Mouse (Mus musculus) liver, postnatal 0 days (tissue): Measurements from ENCODE around the gene Kctd21. TPM values are rescaled to one million over a fixed set of nuclear protein-coding genes. Genes with fewer than 3 reads are reported as not detected.

Experiments used
- ATAC-seq: fragments of 200-750 bp; cut with Nextera tagmentation; 2 replicates; pipeline ENCODE4 v1.8.0; 2017; ENCODE audit warnings: mild to moderate bottlenecking, moderate library complexity
- DNase-seq: peaks from one replicate; pipeline ENCODE4 v3.0.0-alpha.2; 2016
- H3K27ac ChIP-seq: fragments of 300-500 bp; sonication (generic); 2 replicates; pipeline ENCODE4 v1.5.1; 2014; ENCODE audit warnings: antibody characterized with exemption, moderate library complexity, mild to moderate bottlenecking, low read depth
- H3K27me3 ChIP-seq: fragments of 300-500 bp; sonication (generic); 2 replicates; pipeline ENCODE4 v1.6.1; 2014; ENCODE audit warnings: low read length, control low read depth, mixed read lengths; ENCODE audit not compliant: insufficient read depth
- H3K36me3 ChIP-seq: fragments of 300-500 bp; sonication (generic); replicated peaks from 2 replicates; pipeline ENCODE4 v1.6.1; 2014; ENCODE audit warnings: mild to moderate bottlenecking, control low read depth, low read length, moderate library complexity, mixed read lengths; ENCODE audit not compliant: insufficient read depth
- H3K4me1 ChIP-seq: fragments of 300-500 bp; sonication (generic); 2 replicates; pipeline ENCODE4 v1.6.1; 2014; ENCODE audit warnings: antibody characterized with exemption, mild to moderate bottlenecking, control low read depth; ENCODE audit not compliant: insufficient read depth
- H3K4me2 ChIP-seq: fragments of 300-500 bp; sonication (generic); 2 replicates; pipeline ENCODE4 v1.6.1; 2014; ENCODE audit warnings: low read depth, mild to moderate bottlenecking, low read length, moderate library complexity, mixed read lengths
- H3K4me3 ChIP-seq: fragments of 300-500 bp; sonication (generic); 2 replicates; pipeline ENCODE4 v1.5.1; 2014; ENCODE audit warnings: low read depth, low read length
- H3K9ac ChIP-seq: fragments of 300-500 bp; sonication (generic); replicated peaks from 2 replicates; pipeline ENCODE4 v1.6.1; 2014; ENCODE audit warnings: mild to moderate bottlenecking, moderate library complexity
- H3K9me3 ChIP-seq: fragments of 300-500 bp; sonication (generic); 2 replicates; pipeline ENCODE4 v1.6.1; 2016; ENCODE audit warnings: mild to moderate bottlenecking, control low read depth, low read length, mixed read lengths
- CTCF ChIP-seq: sonication (generic); IDR thresholded peaks from 2 replicates; pipeline ENCODE4 v1.5.1; 2016; ENCODE audit warnings: antibody characterized with exemption, low read depth
- EP300 ChIP-seq: IDR thresholded peaks from 2 replicates; pipeline ENCODE4 v1.6.1; 2016; ENCODE audit warnings: antibody characterized with exemption, low read depth, mild to moderate bottlenecking
- WGBS: fragments of 180-500 bp; shearing (Covaris S2); extraction: QIAGEN DNeasy Blood & Tissue Kit; methylation state at CpG from one replicate; pipeline ENCODE4 v1.1.7; 2014; ENCODE audit not compliant: insufficient replicate concordance; 5-methylcytosine and 5-hydroxymethylcytosine counted together
- polyA plus RNA-seq: library from polyadenylated mRNA; unstranded; fragments of >200 nt; fragmentation: Nextera tagmentation; extraction: Ambion mirVana; gene quantifications from 2 replicates; pipeline ENCODE4 v1.2.1, GENCODE M21; 2015

The Kctd21 gene
- polyA plus RNA-seq, 1 experiment from 2014 or later = 1.1 TPM

DNA sequence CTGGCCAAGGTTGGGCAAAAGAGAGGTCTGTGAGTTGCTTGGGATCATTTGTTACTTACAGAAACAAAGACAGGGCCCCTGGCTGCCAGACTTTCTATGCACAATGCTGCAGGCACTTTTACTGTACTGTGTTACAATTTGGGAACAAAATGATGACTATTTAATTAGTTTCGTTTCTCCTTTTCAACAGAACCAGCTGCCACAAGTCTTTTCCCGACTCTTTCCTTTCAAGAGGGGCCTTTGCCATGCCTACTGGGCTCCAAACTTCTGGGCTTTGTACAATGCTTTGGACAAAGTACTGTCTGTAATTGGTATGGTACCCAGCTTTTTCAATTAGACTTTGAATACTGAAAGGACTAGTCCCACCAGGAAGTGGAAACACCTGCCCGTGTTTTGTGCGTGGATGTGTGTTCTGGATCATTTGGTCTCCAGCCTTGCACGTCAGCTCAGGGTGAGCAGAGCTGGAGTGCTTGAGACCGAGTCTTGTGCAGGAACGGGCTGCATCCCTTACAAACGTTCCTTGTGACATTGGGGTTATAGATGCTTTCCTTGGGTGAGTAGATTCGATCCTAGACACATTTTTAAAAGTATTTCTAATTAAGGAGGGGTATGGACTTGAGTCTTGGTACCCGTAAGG, 51.5 kb downstream of the Kctd21 start:
- 84% methylated on average over 10 of the region's 10 CpGs for WGBS
- H3K9me3 ChIP-seq = no peaks in the 10 kb centered on the region
- H3K27me3 ChIP-seq = no peaks in the 10 kb centered on the region
- no peak for DNase-seq
- H3K36me3 ChIP-seq = peaks cover 73% of the 10 kb centered on the region
- no peak overlapping the region for H3K27ac ChIP-seq
- TF ChIP-seq CTCF (no peak), EP300 (no peak)
- no peak for ATAC-seq
- H3K4me1 ChIP-seq = no peaks in the 10 kb centered on the region
- no peak overlapping the region for H3K9ac ChIP-seq
- H3K4me3 ChIP-seq = no peak overlapping the region
- H3K4me2 ChIP-seq = no peak overlapping the region

GRCm38 (mm10) chr7:97386106-97386805, 54.1 kb downstream of the Kctd21 start:
- Histone ChIP-seq H3K9me3 (no peaks in the 10 kb centered on the region), H3K9ac (no peak overlapping the region), H3K4me3 (no peak overlapping the region), H3K4me1 (no peaks in the 10 kb centered on the region), H3K27ac (no peak overlapping the region), H3K4me2 (no peak overlapping the region), H3K36me3 (peaks cover 77% of the 10 kb centered on the region), H3K27me3 (no peaks in the 10 kb centered on the region)
- 86% methylated on average over 7 of the region's 7 CpGs for WGBS
- no peak for TF ChIP-seq EP300
- TF ChIP-seq CTCF = no peak
- DNase-seq (no peak), ATAC-seq (no peak)

- Histone ChIP-seq H3K4me1 (no peaks in the 10 kb centered on the region), H3K27me3 (no peaks in the 10 kb centered on the region), H3K27ac (no peak overlapping the region), H3K4me2 (no peak overlapping the region), H3K9ac (no peak overlapping the region), H3K9me3 (no peaks in the 10 kb centered on the region), H3K36me3 (peaks cover 77% of the 10 kb centered on the region), H3K4me3 (no peak overlapping the region)
- 77% methylated on average over 5 of the region's 5 CpGs for WGBS
- ATAC-seq (no peak), DNase-seq (no peak)
- TF ChIP-seq CTCF (no peak), EP300 (no peak)
These were observed 54.8 kb downstream of the Kctd21 start for GRCm38 (mm10) chr7:97386806-97387370.

- no peak overlapping the region for H3K4me2 ChIP-seq
- no peak overlapping the region for H3K27ac ChIP-seq
- no peak for TF ChIP-seq EP300
- no peak for TF ChIP-seq CTCF
- WGBS = 78% methylated on average over 8 of the region's 8 CpGs
- DNase-seq (no peak), ATAC-seq (no peak)
- no peaks in the 10 kb centered on the region for H3K4me1 ChIP-seq
- H3K36me3 ChIP-seq = peaks cover 72% of the 10 kb centered on the region
- H3K4me3 ChIP-seq = no peak overlapping the region
- H3K27me3 ChIP-seq = no peaks in the 10 kb centered on the region
- no peaks in the 10 kb centered on the region for H3K9me3 ChIP-seq
- no peak overlapping the region for H3K9ac ChIP-seq
These were observed 55.5 kb downstream of the Kctd21 start for GRCm38 (mm10) chr7:97387561-97388147.

DNA sequence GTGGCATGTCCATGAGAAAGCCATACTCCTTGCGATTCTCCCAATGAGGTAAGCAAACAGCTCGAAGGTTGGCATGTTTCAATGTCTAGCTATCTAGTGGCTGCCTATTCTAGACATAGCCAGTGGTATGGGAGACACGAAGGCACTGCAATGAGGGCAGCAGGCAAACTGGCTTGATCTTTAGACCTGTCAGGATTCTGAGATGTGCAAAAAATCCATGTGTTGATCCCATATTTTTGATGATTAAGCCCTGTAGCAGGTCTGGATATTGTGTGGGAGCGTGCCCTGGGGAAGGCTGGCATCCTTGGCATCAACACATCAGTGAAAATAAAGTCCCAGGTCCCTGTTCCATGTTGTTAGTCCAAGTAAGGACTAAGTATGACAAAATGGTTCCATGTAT, 56.4 kb downstream of the Kctd21 start:
- no peaks in the 10 kb centered on the region for H3K27me3 ChIP-seq
- ATAC-seq (no peak), DNase-seq (no peak)
- H3K4me2 ChIP-seq = no peak overlapping the region
- H3K4me1 ChIP-seq = no peaks in the 10 kb centered on the region
- no peak overlapping the region for H3K4me3 ChIP-seq
- no peak overlapping the region for H3K9ac ChIP-seq
- H3K36me3 ChIP-seq = peaks cover 64% of the 10 kb centered on the region
- WGBS = 86% methylated on average over 4 of the region's 4 CpGs
- H3K9me3 ChIP-seq = no peaks in the 10 kb centered on the region
- H3K27ac ChIP-seq = no peak overlapping the region
- TF ChIP-seq CTCF = no peak
- TF ChIP-seq EP300 = no peak

- WGBS = 83% methylated on average over 13 of the region's 13 CpGs
- no peak overlapping the region for H3K4me2 ChIP-seq
- no peak overlapping the region for H3K27ac ChIP-seq
- DNase-seq = no peak
- TF ChIP-seq CTCF = no peak
- no peak for TF ChIP-seq EP300
- no peaks in the 10 kb centered on the region for H3K4me1 ChIP-seq
- no peak overlapping the region for H3K9ac ChIP-seq
- no peaks in the 10 kb centered on the region for H3K27me3 ChIP-seq
- H3K4me3 ChIP-seq = no peak overlapping the region
- H3K9me3 ChIP-seq = no peaks in the 10 kb centered on the region
- H3K36me3 ChIP-seq = peaks cover 49% of the 10 kb centered on the region
- ATAC-seq = no peak
These were observed 59.4 kb downstream of the Kctd21 start for GRCm38 (mm10) chr7:97391293-97392078.
